Mouse (Mus musculus) neural tube, embryonic 11.5 days (tissue): ENCODE data around the gene Rad23a. TPM values are rescaled to one million over a fixed set of nuclear protein-coding genes. Genes with fewer than 3 reads are reported as not detected.

ENCODE experiments used
- ATAC-seq: fragments of 200-750 bp; cut with Nextera tagmentation; 2 replicates; pipeline ENCODE4 v1.8.0; 2017; ENCODE audit warnings: moderate number of reproducible peaks, mild to moderate bottlenecking, moderate TSS enrichment, moderate library complexity; ENCODE audit not compliant: insufficient read depth, low FRiP score, low TSS enrichment
- DNase-seq: peaks from one replicate; pipeline ENCODE4 v3.0.0-alpha.2; 2015; ENCODE audit warnings: low spot score
- H3K27ac ChIP-seq: fragments of 300-500 bp; sonication (generic); 2 replicates; pipeline ENCODE4 v1.5.1; 2014; ENCODE audit warnings: low read depth, mild to moderate bottlenecking, low read length
- H3K27me3 ChIP-seq: fragments of 300-500 bp; sonication (generic); 2 replicates; pipeline ENCODE4 v1.6.1; 2014; ENCODE audit warnings: mild to moderate bottlenecking, low read length, mixed read lengths; ENCODE audit not compliant: control insufficient read depth, insufficient read depth
- H3K36me3 ChIP-seq: fragments of 300-500 bp; sonication (generic); 2 replicates; pipeline ENCODE4 v1.6.1; 2014; ENCODE audit warnings: mild to moderate bottlenecking, low read length, moderate library complexity, mixed read lengths; ENCODE audit not compliant: control insufficient read depth, insufficient read depth
- H3K4me1 ChIP-seq: fragments of 300-500 bp; sonication (generic); 2 replicates; pipeline ENCODE4 v1.6.1; 2014; ENCODE audit warnings: low read length, mixed read lengths; ENCODE audit not compliant: control insufficient read depth, insufficient read depth
- H3K4me2 ChIP-seq: fragments of 300-500 bp; sonication (generic); 2 replicates; pipeline ENCODE4 v1.6.1; 2014; ENCODE audit warnings: low read depth, mild to moderate bottlenecking, moderate library complexity
- H3K4me3 ChIP-seq: fragments of 300-500 bp; sonication (generic); 2 replicates; pipeline ENCODE4 v1.5.1; 2014; ENCODE audit warnings: low read depth, low read length
- H3K9ac ChIP-seq: fragments of 300-500 bp; sonication (generic); 2 replicates; pipeline ENCODE4 v1.6.1; 2014; ENCODE audit warnings: mild to moderate bottlenecking, low read length
- H3K9me3 ChIP-seq: fragments of 300-500 bp; sonication (generic); 2 replicates; pipeline ENCODE4 v1.6.1; 2016; ENCODE audit warnings: low read length; ENCODE audit not compliant: control insufficient read depth
- WGBS: fragments of 180-500 bp; shearing (Covaris S2); extraction: QIAGEN DNeasy Blood & Tissue Kit; methylation state at CpG from one replicate; pipeline ENCODE4 v1.1.7; 2014; 5-methylcytosine and 5-hydroxymethylcytosine counted together
- polyA plus RNA-seq: library from polyadenylated mRNA; unstranded; fragments of >200 nt; fragmentation: Nextera tagmentation; extraction: Ambion mirVana; gene quantifications from 2 replicates; pipeline ENCODE4 v1.2.1, GENCODE M21; 2014

The Rad23a gene
- polyA plus RNA-seq, 1 experiment from 2014 or later: 101 TPM

GRCm38 (mm10) chr8:84845355-84846093, 5.1 kb upstream of the Rad23a start:
- H3K27me3 ChIP-seq: no peaks in the 10 kb centered on the region
- peak; percentile 48 for DNase-seq
- peaks cover 28% of the 10 kb centered on the region for H3K36me3 ChIP-seq
- peak overlapping the region; percentile 85 for H3K4me2 ChIP-seq
- H3K9me3 ChIP-seq: no peaks in the 10 kb centered on the region
- peak overlapping the region; percentile 96 for H3K9ac ChIP-seq
- H3K4me1 ChIP-seq: peaks cover 19% of the 10 kb centered on the region
- H3K27ac ChIP-seq: 0 out of 2 replicates have a peak overlapping the region, but pooled peaks have one; percentile 29
- WGBS: 20% methylated on average over 12 of the region's 12 CpGs
- peak overlapping the region; percentile 92 for H3K4me3 ChIP-seq
- ATAC-seq: no peak

DNA sequence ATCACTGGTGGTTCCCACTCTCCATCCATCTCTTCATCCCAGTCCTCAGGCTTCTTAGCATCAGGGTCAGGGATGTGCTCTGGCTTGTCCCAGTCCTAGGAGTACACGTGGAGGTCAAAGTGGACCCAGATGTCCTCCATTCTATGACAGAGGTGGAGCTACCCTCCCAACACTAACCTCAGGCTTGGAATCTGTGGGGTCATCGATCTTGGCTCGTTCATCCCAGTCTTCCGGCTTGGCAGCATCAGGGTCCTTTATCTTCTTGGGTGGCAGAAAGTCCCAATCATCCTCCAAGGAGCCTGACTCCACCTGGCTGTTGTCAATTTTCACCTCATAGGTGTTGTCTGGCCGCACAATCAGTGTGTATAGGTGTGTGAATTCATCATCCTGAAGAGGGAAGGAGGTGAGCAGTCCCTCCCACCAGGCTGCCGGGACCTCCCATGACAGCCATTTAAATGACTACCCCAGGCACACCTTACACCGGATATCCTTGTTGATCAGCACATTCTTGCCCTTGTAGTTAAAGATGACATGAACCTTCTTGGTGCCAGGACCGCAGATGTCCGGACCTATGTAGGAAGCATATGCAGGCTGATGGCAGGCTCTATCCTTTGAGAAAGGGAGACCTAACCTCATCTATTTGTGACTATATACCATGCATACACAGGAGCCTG, 4.1 kb upstream of the Rad23a start:
- Histone ChIP-seq H3K36me3 (peaks cover 28% of the 10 kb centered on the region), H3K4me1 (peaks cover 19% of the 10 kb centered on the region), H3K4me2 (peak overlapping the region; percentile 85), H3K27ac (no peak overlapping the region), H3K4me3 (peak overlapping the region; percentile 92), H3K27me3 (no peaks in the 10 kb centered on the region), H3K9me3 (no peaks in the 10 kb centered on the region), H3K9ac (no peak overlapping the region)
- no peak for DNase-seq
- no peak for ATAC-seq
- 92% methylated on average over 9 of the region's 9 CpGs for WGBS

DNA sequence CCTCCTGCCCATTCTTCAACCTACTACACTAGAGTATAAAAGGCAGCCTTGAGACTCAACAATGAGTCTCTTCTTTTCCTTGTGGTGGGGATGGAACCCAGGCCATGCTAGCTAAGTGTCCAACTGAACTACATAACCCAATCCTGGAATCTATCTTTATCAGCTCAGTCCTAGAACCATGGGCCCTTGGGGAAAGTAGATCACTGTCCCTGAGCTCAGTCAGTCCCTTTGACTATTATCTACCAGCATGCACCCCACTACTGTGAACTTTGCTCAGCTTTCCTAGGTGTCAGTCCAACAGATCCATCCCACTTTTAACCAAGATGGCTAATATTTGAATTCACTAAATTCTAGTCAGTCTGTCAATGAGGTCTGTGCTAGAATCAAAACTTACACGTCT, 1.0 kb upstream of the Rad23a start:
- Histone ChIP-seq H3K27me3 (no peaks in the 10 kb centered on the region), H3K4me1 (peaks cover 19% of the 10 kb centered on the region; the same call in 1 of the 2 replicates), H3K27ac (no peak overlapping the region), H3K9me3 (no peaks in the 10 kb centered on the region), H3K9ac (no peak overlapping the region), H3K36me3 (peaks cover 34% of the 10 kb centered on the region), H3K4me3 (no peak overlapping the region), H3K4me2 (no peak overlapping the region)
- 82% methylated on average over 1 of the region's 1 CpGs for whole genome bisulfite sequencing
- DNase-seq (no peak), ATAC-seq (no peak)

DNA sequence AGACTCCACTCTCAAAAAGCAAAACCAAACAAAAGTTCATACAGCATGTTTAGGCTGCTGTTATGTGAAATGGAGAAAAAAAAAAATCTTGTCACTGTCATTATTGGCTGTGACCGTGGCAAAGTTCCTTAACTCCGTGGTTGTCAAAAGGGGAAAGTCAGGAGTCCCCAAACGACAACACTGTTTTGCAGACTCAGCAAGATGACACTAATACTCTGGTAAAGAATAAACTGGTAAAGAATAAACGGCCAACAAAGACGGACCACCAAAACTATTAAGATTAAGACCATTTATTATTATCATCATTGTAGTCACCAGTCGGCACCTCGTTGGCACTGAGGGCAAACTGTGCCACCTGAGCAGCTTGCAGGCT, 604 bp downstream of the Rad23a start:
- Histone ChIP-seq H3K4me3 (peak overlapping the region; percentile 92), H3K27ac (peak overlapping the region; percentile 87), H3K9ac (peak overlapping the region; percentile 90), H3K27me3 (no peaks in the 10 kb centered on the region), H3K4me1 (peaks cover 13% of the 10 kb centered on the region; the same call in 1 of the 2 replicates), H3K4me2 (peak overlapping the region; percentile 58), H3K36me3 (peaks cover 36% of the 10 kb centered on the region), H3K9me3 (no peaks in the 10 kb centered on the region)
- 6% methylated on average over 7 of the region's 7 CpGs for WGBS
- no peak for DNase-seq
- ATAC-seq: no peak

DNA sequence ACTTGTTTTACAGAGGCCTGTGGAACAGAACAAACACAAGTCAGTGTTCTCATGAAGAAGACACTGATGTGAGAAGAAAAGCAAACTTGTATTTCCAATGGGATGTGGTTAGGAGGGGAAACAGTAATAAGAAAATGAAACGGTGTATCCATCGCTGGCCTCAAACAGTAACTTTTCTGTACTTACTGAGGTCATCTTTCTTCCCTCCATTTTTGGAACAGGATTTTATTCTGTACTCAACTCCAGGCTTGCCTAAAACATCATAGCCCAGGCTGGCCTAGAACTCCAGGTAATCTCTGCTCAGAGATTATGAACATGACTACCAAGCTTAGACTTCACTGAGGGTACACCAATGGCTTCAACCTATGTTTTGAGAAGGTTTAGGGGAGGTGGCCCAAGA, 1.1 kb downstream of the Rad23a start:
- Histone ChIP-seq H3K4me1 (peaks cover 9% of the 10 kb centered on the region; the same call in 1 of the 2 replicates), H3K9ac (no peak overlapping the region; the same call in 1 of the 2 replicates), H3K36me3 (peaks cover 32% of the 10 kb centered on the region), H3K27ac (no peak overlapping the region), H3K4me3 (peak overlapping the region; percentile 92), H3K27me3 (no peaks in the 10 kb centered on the region), H3K4me2 (peak overlapping the region; percentile 58), H3K9me3 (no peaks in the 10 kb centered on the region)
- DNase-seq (no peak), ATAC-seq (no peak)
- 94% methylated on average over 2 of the region's 2 CpGs for WGBS

DNA sequence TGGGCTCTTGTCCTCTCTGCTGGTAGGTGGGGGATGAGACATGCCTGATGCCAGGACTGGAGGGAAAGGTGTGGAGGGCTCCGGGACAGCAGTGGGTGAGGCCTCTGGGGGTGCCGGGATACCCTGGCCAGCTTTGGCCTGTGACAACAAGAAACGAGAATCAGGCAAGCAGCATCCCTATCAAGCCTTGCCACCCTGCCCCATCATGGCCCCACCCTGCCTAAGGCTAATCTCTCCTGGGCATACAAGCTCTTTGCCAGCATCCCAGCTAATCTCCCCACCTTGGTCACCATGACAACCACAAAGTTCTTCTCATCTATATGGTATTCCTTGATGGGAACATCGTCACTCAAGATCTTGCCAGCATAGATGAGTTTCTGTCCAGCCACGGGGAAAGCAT, 2.0 kb downstream of the Rad23a start:
- ATAC-seq: no peak
- Histone ChIP-seq H3K9me3 (no peaks in the 10 kb centered on the region), H3K36me3 (peaks cover 23% of the 10 kb centered on the region), H3K4me3 (no peak overlapping the region), H3K9ac (no peak overlapping the region), H3K27ac (no peak overlapping the region), H3K4me1 (peaks cover 7% of the 10 kb centered on the region; the same call in 1 of the 2 replicates), H3K27me3 (no peaks in the 10 kb centered on the region), H3K4me2 (no peak overlapping the region)
- no peak for DNase-seq
- 87% methylated on average over 5 of the region's 5 CpGs for WGBS

GRCm38 (mm10) chr8:84837912-84838470, 2.5 kb downstream of the Rad23a start:
- H3K9me3 ChIP-seq: no peaks in the 10 kb centered on the region
- H3K4me2 ChIP-seq: no peak overlapping the region
- no peaks in the 10 kb centered on the region for H3K27me3 ChIP-seq
- ATAC-seq (no peak), DNase-seq (no peak)
- H3K4me3 ChIP-seq: no peak overlapping the region
- WGBS: 66% methylated on average over 15 of the region's 15 CpGs
- no peak overlapping the region for H3K27ac ChIP-seq
- peaks cover 12% of the 10 kb centered on the region for H3K4me1 ChIP-seq
- H3K36me3 ChIP-seq: peaks cover 21% of the 10 kb centered on the region
- no peak overlapping the region for H3K9ac ChIP-seq

GRCm38 (mm10) chr8:84837149-84837911, 3.1 kb downstream of the Rad23a start:
- Histone ChIP-seq H3K36me3 (peaks cover 15% of the 10 kb centered on the region), H3K9me3 (no peaks in the 10 kb centered on the region), H3K27ac (no peak overlapping the region), H3K27me3 (no peaks in the 10 kb centered on the region), H3K4me3 (no peak overlapping the region), H3K9ac (no peak overlapping the region), H3K4me1 (peaks cover 12% of the 10 kb centered on the region), H3K4me2 (no peak overlapping the region; the same call in 1 of the 2 replicates)
- ATAC-seq: no peak
- WGBS: 52% methylated on average over 8 of the region's 8 CpGs
- DNase-seq: peak; percentile 44
